Mouse (Mus musculus): ENCODE measurements at regions not wholly inside any gene's neighbourhood (a gene's known extent, or its start where the extent isn't known, plus 50 kb on each side); places are given as distances from the start of the nearest gene placed in this dataset.
A peak's percentile ranks its signal among the peaks of the same experiment; 100 is the strongest.

DNA sequence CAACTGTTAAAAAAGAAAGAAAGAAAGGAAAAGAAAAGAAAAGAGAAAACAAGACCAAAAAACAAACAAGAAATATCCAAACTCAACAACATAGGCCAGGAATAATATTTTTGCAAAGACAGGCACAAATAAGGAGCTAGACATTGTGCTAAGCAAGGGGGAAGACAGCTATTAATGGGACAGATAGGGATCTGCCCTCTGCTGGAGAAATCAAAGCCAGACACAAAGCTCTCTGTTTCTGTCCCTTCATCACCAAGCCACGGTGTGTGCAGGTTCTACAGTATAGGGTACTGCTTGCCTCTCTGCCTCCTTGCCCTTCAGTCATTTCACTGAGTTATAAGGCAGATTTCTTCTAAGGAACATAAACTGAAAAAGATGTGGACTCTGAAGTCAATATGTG is 57.8 kb upstream of the Chchd3 start:
- peaks cover 3% of the 10 kb centered on the region for H3K27me3 ChIP-seq (ENCODE audit: control insufficient read depth, insufficient read depth, insufficient read length)
- no peak overlapping the region for H3ac ChIP-seq (ENCODE audit: control insufficient read depth, insufficient read length, low read depth)
- H3K36me3 ChIP-seq (ENCODE audit: control insufficient read depth, insufficient read depth) = no peaks in the 10 kb centered on the region
- no peaks in the 10 kb centered on the region for H3K79me2 ChIP-seq (ENCODE audit: control insufficient read depth, insufficient read depth)
- TF ChIP-seq USF1 (IDR thresholded peaks at IDR 0.05; ENCODE audit: low read depth) = no peak
- TF ChIP-seq MYOD1 (IDR thresholded peaks at IDR 0.05; ENCODE audit: control insufficient read depth, insufficient read length, low read depth) = no peak
- H3K79me3 ChIP-seq (ENCODE audit: low read depth) = no peaks in the 10 kb centered on the region
- no peak overlapping the region for H3K4me3 ChIP-seq (ENCODE audit: insufficient read depth, poor library complexity, severe bottlenecking)

DNA sequence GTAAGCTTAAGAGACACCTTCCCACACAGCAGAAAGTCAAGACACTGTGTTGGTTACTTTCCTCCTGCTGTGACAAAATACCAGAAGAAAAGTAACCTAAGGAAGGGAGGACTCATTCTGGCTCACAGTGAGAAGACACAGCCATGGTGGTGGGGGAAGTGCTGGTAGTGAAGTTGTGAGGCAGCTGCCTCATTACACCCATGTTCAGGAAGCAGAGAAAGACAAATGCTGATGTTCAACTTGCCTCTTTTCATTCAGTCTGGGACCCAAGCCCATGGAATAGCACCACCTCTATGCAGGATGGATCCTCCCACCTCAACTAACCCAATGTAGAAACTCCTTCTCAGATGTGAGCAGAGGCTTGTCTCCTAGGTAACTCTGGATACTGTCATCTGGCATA is 60.5 kb upstream of the Chchd3 start:
- Histone ChIP-seq H3K4me3 (ENCODE audit: insufficient read depth, poor library complexity, severe bottlenecking) (no peak overlapping the region), H3ac (ENCODE audit: control insufficient read depth, insufficient read length, low read depth) (no peak overlapping the region), H3K79me3 (ENCODE audit: low read depth) (no peaks in the 10 kb centered on the region), H3K27me3 (ENCODE audit: control insufficient read depth, insufficient read depth, insufficient read length) (peaks cover 3% of the 10 kb centered on the region), H3K36me3 (ENCODE audit: control insufficient read depth, insufficient read depth) (no peaks in the 10 kb centered on the region), H3K79me2 (ENCODE audit: control insufficient read depth, insufficient read depth) (no peaks in the 10 kb centered on the region)
- no peak for TF ChIP-seq FOSL1 (IDR thresholded peaks at IDR 0.05; ENCODE audit: insufficient read depth, low read length, poor library complexity, severe bottlenecking)
- no peak for TF ChIP-seq CTCF (IDR thresholded peaks at IDR 0.05; ENCODE audit: control insufficient read depth, insufficient read depth, insufficient read length)
- TF ChIP-seq USF1 (IDR thresholded peaks at IDR 0.05; ENCODE audit: low read depth) = no peak
- TF ChIP-seq CEBPB (IDR thresholded peaks at IDR 0.05; ENCODE audit: low read depth) = no peak
- TF ChIP-seq MAX (IDR thresholded peaks at IDR 0.05) = no peak
- TF ChIP-seq MYOD1 (IDR thresholded peaks at IDR 0.05; ENCODE audit: control insufficient read depth, insufficient read length, low read depth) = no peak
- no peak for TF ChIP-seq MYOG (IDR thresholded peaks at IDR 0.05; ENCODE audit: control insufficient read depth, extremely low read depth, insufficient read length)

DNA sequence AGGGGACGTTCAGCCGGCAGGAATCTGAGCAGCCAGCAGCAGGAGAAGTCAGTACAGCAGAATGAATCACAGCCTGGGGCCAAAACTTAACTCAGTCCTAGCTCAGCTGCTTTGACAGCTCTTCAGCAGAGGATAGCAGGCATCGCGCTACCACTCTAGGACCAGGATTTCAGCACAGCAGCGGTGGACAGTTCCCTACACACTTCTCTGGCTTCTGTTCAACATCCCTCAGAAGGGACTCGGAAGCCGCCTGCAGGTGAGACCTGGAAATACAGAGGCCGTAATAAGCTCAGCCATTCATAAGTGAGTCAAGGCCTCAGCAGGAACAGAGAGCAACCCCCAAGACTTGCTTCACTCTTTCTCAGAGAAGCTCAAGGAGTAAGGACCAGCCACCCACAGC is 66.5 kb upstream of the Chchd3 start:
- Histone ChIP-seq H3K36me3 (ENCODE audit: control insufficient read depth, insufficient read depth) (no peaks in the 10 kb centered on the region), H3ac (ENCODE audit: control insufficient read depth, insufficient read length, low read depth) (no peak overlapping the region), H3K79me2 (ENCODE audit: control insufficient read depth, insufficient read depth) (no peaks in the 10 kb centered on the region), H3K79me3 (ENCODE audit: low read depth) (no peaks in the 10 kb centered on the region), H3K4me3 (ENCODE audit: insufficient read depth, poor library complexity, severe bottlenecking) (no peak overlapping the region), H3K27me3 (ENCODE audit: control insufficient read depth, insufficient read depth, insufficient read length) (peaks cover 3% of the 10 kb centered on the region)
- TF ChIP-seq MYOD1 (IDR thresholded peaks at IDR 0.05; ENCODE audit: control insufficient read depth, insufficient read length, low read depth) = no peak
- TF ChIP-seq MAX (IDR thresholded peaks at IDR 0.05) = peak; percentile 56
- no peak for TF ChIP-seq MYOG (IDR thresholded peaks at IDR 0.05; ENCODE audit: control insufficient read depth, extremely low read depth, insufficient read length)
- TF ChIP-seq CTCF (IDR thresholded peaks at IDR 0.05; ENCODE audit: control insufficient read depth, insufficient read depth, insufficient read length) = peak; percentile 25

DNA sequence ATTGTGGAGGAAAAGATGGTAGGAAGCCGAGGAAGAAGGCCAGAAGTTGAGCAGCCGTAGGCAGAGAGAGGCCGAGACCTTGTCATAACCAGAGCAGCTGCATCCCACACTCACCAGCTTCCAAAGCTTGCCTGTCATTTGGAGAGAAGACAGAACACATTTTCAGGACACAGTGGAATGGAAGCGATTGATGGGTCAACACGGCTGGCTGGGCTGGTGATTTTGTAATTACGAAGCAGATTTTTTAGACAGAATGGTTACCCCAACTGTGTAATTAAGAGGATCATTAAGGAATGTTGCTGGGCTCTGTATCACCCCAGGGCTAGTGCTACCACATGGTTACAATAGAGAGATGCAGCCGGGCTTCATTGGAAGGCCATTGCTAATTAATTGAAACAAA is 76.8 kb upstream of the Chchd3 start:
- no peak overlapping the region for H3ac ChIP-seq (ENCODE audit: control insufficient read depth, insufficient read length, low read depth)
- no peaks in the 10 kb centered on the region for H3K79me3 ChIP-seq (ENCODE audit: low read depth)
- TF ChIP-seq MAX (IDR thresholded peaks at IDR 0.05) = no peak
- TF ChIP-seq USF1 (IDR thresholded peaks at IDR 0.05; ENCODE audit: low read depth) = no peak
- no peak for TF ChIP-seq CEBPB (IDR thresholded peaks at IDR 0.05; ENCODE audit: low read depth)
- TF ChIP-seq CTCF (IDR thresholded peaks at IDR 0.05; ENCODE audit: control insufficient read depth, insufficient read depth, insufficient read length) = no peak
- no peak for TF ChIP-seq MYOD1 (IDR thresholded peaks at IDR 0.05; ENCODE audit: control insufficient read depth, insufficient read length, low read depth)
- TF ChIP-seq FOSL1 (IDR thresholded peaks at IDR 0.05; ENCODE audit: insufficient read depth, low read length, poor library complexity, severe bottlenecking) = no peak
- no peak for TF ChIP-seq MYOG (IDR thresholded peaks at IDR 0.05; ENCODE audit: control insufficient read depth, extremely low read depth, insufficient read length)
- H3K4me3 ChIP-seq (ENCODE audit: insufficient read depth, poor library complexity, severe bottlenecking) = no peak overlapping the region
- H3K27me3 ChIP-seq (ENCODE audit: control insufficient read depth, insufficient read depth, insufficient read length) = no peaks in the 10 kb centered on the region
- H3K79me2 ChIP-seq (ENCODE audit: control insufficient read depth, insufficient read depth) = no peaks in the 10 kb centered on the region
- H3K36me3 ChIP-seq (ENCODE audit: control insufficient read depth, insufficient read depth) = no peaks in the 10 kb centered on the region

DNA sequence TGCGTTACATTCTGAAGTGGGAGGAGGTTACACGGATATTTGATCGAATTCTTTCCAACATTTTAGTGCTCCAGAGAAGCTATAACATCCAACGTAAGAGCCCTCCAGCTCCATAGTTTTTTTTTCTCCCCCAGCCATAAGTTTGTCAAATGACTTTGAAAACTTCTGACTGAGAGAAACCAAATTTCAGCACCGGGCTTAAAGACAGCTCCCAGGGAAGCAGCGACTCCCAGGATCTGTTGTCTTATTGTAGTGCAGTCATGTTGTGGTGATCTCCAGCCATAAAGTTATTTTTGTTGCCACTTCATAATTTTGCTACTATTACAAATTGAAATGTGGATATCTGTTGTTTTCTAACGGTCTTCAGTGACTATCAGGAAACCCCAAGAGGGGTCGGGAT is 77.8 kb upstream of the Chchd3 start:
- no peaks in the 10 kb centered on the region for H3K36me3 ChIP-seq (ENCODE audit: control insufficient read depth, insufficient read depth)
- H3K79me2 ChIP-seq (ENCODE audit: control insufficient read depth, insufficient read depth) = no peaks in the 10 kb centered on the region
- H3K4me3 ChIP-seq (ENCODE audit: insufficient read depth, poor library complexity, severe bottlenecking) = no peak overlapping the region
- no peaks in the 10 kb centered on the region for H3K79me3 ChIP-seq (ENCODE audit: low read depth)
- H3K27me3 ChIP-seq (ENCODE audit: control insufficient read depth, insufficient read depth, insufficient read length) = no peaks in the 10 kb centered on the region
- no peak overlapping the region for H3ac ChIP-seq (ENCODE audit: control insufficient read depth, insufficient read length, low read depth)
- no peak for TF ChIP-seq MYOG (IDR thresholded peaks at IDR 0.05; ENCODE audit: control insufficient read depth, extremely low read depth, insufficient read length)

DNA sequence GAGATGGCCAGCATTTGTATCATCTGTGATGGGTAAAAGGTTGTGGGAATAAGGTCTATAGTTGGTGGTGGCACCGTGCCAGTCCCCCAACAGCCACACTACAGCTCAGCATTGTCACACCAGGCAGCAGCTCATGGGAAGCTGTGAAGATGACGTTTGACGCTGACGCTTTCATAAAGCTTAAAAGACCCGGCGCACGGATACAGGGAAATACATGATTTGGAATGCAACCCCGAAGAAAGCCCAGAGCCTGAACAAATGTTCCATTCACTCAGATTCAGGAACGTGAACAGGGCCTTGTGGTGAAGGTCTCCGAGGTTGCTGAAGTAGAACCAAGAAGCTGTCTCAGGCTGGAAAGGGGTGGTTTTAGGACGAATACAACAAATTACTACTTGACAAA is 82.4 kb upstream of the Exoc4 start:
- H3ac ChIP-seq (ENCODE audit: control insufficient read depth, insufficient read length, low read depth) = no peak overlapping the region
- no peak overlapping the region for H3K4me3 ChIP-seq (ENCODE audit: insufficient read depth, poor library complexity, severe bottlenecking)
- H3K36me3 ChIP-seq (ENCODE audit: control insufficient read depth, insufficient read depth) = no peaks in the 10 kb centered on the region
- H3K79me3 ChIP-seq (ENCODE audit: low read depth) = no peaks in the 10 kb centered on the region
- peaks cover 6% of the 10 kb centered on the region for H3K27me3 ChIP-seq (ENCODE audit: control insufficient read depth, insufficient read depth, insufficient read length)
- H3K79me2 ChIP-seq (ENCODE audit: control insufficient read depth, insufficient read depth) = no peaks in the 10 kb centered on the region
- no peak for TF ChIP-seq CTCF (IDR thresholded peaks at IDR 0.05; ENCODE audit: control insufficient read depth, insufficient read depth, insufficient read length)
- no peak for TF ChIP-seq MYOG (IDR thresholded peaks at IDR 0.05; ENCODE audit: control insufficient read depth, extremely low read depth, insufficient read length)
- TF ChIP-seq MAX (IDR thresholded peaks at IDR 0.05) = no peak

Data from C2C12 (cell line).